Mouse (Mus musculus) inflammation-experienced regulatory T-cells, adult 6 months (primary cell): ENCODE data around the gene Gp2. TPM values are rescaled to one million over a fixed set of nuclear protein-coding genes. Genes with fewer than 3 reads are reported as not detected.

Experiments used
- ATAC-seq: one replicate; pipeline ENCODE4 v1.8.0; 2017
- polyA plus RNA-seq, 3 experiments: library from polyadenylated mRNA; unstranded; fragments of 100-300 nt; shearing (Covaris generic); gene quantifications; one replicate each; pipeline ENCODE4 v1.2.1; 2017

The Gp2 gene
- under 1 TPM in 1 of 3 experiments, not detected in 2; 0.25 TPM for polyA plus RNA-seq

DNA sequence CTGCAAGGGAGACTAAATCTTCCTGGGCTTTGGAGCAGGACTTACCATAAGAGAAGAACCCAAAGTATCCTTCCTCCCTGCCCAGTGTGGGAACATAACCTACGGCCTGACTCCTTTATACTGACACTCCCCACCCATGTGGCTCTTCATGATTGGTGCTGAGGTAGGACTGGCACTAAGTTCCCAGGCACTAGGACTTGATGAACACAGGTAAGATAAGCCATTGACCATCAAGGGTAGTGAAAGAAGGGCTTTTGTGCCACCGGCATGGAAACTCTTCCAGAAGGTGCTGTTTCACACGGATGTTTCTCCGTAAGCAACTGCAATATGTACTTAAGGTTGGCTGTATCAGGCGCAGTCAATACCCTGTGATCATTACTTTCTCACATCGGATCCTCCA, at the start of gene Gp2:
Gene Gp2 (minus strand): TSS at position 101 of the 400 bp plus-strand sequence.
- no peak for ATAC-seq

- ATAC-seq = no peak
Observed at GRCm38 (mm10) chr7:119490041-119490780, 31.1 kb upstream of the Gp2 start.

GRCm38 (mm10) chr7:119486683-119487082, 27.6 kb upstream of the Gp2 start:
- no peak for ATAC-seq

- no peak for ATAC-seq
Observed at GRCm38 (mm10) chr7:119484154-119484553, 25.1 kb upstream of the Gp2 start.

DNA sequence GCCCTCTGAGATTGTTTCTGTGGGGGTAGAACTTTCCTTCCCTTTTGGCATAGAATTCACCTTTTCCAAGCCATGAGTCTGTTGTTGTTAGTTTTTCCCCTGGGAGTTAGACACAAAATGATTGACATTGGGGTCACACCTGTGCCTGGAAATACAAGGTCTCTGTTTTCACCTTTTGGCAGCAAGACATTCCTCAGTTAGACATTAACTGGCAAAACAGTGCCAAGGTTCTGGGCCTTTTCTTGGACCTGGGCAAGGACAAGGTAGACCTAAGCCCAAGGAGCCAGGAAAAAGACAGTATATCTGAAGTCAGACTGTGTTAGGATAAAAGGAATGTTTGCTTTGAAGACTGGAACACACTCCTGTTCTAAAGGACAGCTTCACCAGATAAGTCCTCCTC, 20.2 kb upstream of the Gp2 start, which contains the start of gene Umod:
Gene Umod (minus strand): TSS at position 27 of the 400 bp plus-strand sequence.
- no peak for ATAC-seq

- ATAC-seq = no peak
Observed at GRCm38 (mm10) chr7:119476500-119477389, 17.7 kb upstream of the Gp2 start.

- ATAC-seq = no peak
Observed at GRCm38 (mm10) chr7:119454192-119454591, 4.9 kb downstream of the Gp2 start.

- ATAC-seq = no peak
Observed at GRCm38 (mm10) chr7:119443849-119444248, 15.2 kb downstream of the Gp2 start.

DNA sequence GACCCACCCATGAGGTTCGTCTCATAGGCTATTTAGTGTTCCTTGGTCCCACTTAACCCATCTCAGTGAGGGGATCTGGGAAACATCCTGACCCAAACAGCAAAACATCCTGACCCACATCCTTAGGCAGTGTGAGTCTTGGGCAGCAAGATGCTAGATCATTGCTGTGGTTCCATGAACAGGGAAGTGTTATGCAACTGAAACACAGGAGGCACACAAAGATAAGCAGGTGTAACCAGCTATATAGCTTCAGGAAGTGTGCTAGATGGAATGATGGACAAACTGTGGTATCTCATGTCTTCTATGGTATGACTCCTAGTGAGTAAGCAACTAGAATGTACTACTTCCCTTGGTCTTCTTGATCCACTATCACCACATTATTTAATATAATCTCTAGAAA, 17.1 kb downstream of the Gp2 start:
- ATAC-seq = no peak

- no peak for ATAC-seq
Observed at GRCm38 (mm10) chr7:119427180-119427616, 31.9 kb downstream of the Gp2 start.

- no peak for ATAC-seq
Observed at GRCm38 (mm10) chr7:119420730-119421129, 38.4 kb downstream of the Gp2 start.

DNA sequence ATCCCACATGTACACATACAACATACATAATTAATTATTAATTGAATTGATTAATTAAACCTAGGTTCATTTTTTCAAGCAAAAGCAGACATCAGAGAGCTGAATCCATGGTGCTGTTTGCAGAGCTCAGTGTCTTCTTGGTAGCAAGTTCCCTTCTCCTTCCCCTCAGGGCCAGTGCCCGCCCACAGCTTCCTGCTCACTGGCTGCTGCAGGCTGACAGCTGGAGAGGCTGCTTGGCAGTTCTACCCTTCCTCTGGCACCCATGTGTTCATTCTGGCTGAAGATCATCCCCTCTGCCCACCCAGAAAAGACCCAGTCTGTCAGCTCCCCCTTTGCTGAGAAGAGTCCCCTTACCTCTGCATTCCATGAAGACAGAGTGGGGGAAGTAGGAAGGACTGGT, 40.6 kb downstream of the Gp2 start:
- ATAC-seq = no peak

DNA sequence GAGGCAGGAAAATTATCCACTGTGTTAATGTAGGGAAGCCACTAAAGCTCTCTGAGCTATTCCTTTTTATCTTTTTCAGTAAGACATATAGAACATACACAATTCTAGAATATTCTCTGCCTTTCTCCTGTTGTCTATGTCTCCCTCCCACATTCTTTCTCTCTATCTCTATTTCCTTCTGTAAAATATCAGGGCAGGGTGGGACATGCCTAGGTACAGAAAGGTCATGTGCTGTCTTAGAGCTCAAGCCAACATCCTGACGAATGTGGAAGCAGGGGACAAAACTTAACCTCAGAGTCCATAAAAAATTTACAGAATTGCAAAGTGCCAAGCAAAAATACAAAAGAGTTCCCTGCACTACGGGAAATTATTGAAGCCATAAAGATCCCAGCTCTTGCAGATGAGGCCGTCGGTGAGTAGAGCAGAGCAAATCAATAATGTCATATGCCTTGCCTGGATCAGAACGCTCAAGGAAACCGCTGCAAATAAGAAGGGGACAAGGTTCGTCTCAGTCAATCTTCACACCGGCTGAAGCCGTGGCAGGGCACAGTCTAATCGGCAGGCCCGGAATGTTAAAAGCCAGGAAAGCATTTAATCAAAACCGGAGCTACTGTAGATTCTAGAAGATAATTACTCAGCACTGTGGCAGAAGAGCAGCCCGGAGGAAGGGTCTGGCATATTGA, 64.9 kb downstream of the Gp2 start:
- ATAC-seq = no peak

Other genes starting within 250 kb of the Gp2 start
- not detected for gene Umod, start 20.0 kb upstream of the Gp2 start, polyA plus RNA-seq
- gene Acsm5, start 60.2 kb upstream of the Gp2 start, polyA plus RNA-seq = not detected
- not detected for gene Pdilt, start 64.2 kb upstream of the Gp2 start, polyA plus RNA-seq
- gene Acsm2, start 95.1 kb upstream of the Gp2 start, polyA plus RNA-seq = not detected
- gene Acsm1, start 147.7 kb upstream of the Gp2 start, polyA plus RNA-seq = not detected
- not detected for gene Acsm4, start 230.7 kb upstream of the Gp2 start, polyA plus RNA-seq